Mouse (Mus musculus) MEL (cell line): Measurements from ENCODE around the gene Ubtf. TPM values are rescaled to one million over a fixed set of nuclear protein-coding genes. Genes with fewer than 3 reads are reported as not detected.

ENCODE experiments used
- DNase-seq: peaks from one replicate; pipeline ENCODE4 v3.0.0; 2011; ENCODE audit warnings: low read depth, low spot score
- H3K27ac ChIP-seq: 2 replicates; pipeline ENCODE4 v1.5.1; 2012; ENCODE audit warnings: low read depth, mild to moderate bottlenecking, control low read depth, low read length, moderate library complexity; ENCODE audit not compliant: control insufficient read depth
- H3K27me3 ChIP-seq, 2 experiments: fragments of 150-350 bp in 1 of 2; sonication (generic) in 1 of 2; 2 replicates each; pipeline ENCODE4 v1.6.1; 2012; ENCODE audit warnings: low read length in 2 of 2, mild to moderate bottlenecking in 2 of 2, improper control_type of control experiment in 1 of 2, moderate library complexity in 1 of 2; ENCODE audit not compliant: insufficient read depth in 2 of 2, control insufficient read depth in 1 of 2
- H3K36me3 ChIP-seq, 2 experiments: 2 replicates each; pipeline ENCODE4 v1.6.1; 2012 to 2014; ENCODE audit warnings: low read length in 2 of 2, improper control_type of control experiment in 1 of 2, inconsistent platforms in 1 of 2, mild to moderate bottlenecking in 1 of 2; ENCODE audit not compliant: insufficient read depth in 2 of 2, control insufficient read depth in 1 of 2
- H3K4me1 ChIP-seq, 2 experiments: fragments of 150-350 bp in 1 of 2; sonication (generic) in 1 of 2; 2 replicates each; pipeline ENCODE4 v1.6.1; 2012; ENCODE audit warnings: low read length in 2 of 2, improper control_type of control experiment in 1 of 2, mild to moderate bottlenecking in 1 of 2; ENCODE audit not compliant: insufficient read depth in 2 of 2, control insufficient read depth in 1 of 2
- H3K4me3 ChIP-seq, 2 experiments: fragments of 150-350 bp in 1 of 2; sonication (generic) in 1 of 2; 2 replicates each; pipeline ENCODE4 v1.5.1; 2012; ENCODE audit warnings: low read depth in 2 of 2, low read length in 2 of 2, mild to moderate bottlenecking in 2 of 2, moderate library complexity in 2 of 2, control low read depth in 1 of 2, improper control_type of control experiment in 1 of 2; ENCODE audit not compliant: control insufficient read depth in 1 of 2, insufficient read depth in 1 of 2
- H3K79me2 ChIP-seq: 2 replicates; pipeline ENCODE4 v1.6.1; 2012; ENCODE audit warnings: mild to moderate bottlenecking, low read length, moderate library complexity; ENCODE audit not compliant: control insufficient read depth, poor library complexity, insufficient read depth
- H3K9ac ChIP-seq: 2 replicates; pipeline ENCODE4 v1.6.1; 2012; ENCODE audit warnings: low read depth, mild to moderate bottlenecking, control low read depth, low read length, moderate library complexity; ENCODE audit not compliant: control insufficient read depth, poor library complexity, severe bottlenecking
- H3K9me3 ChIP-seq: fragments of 150-350 bp; sonication (generic); replicated peaks from 2 replicates; pipeline ENCODE4 v1.6.1; 2012; ENCODE audit warnings: mild to moderate bottlenecking, low read length, improper control_type of control experiment, moderate library complexity; ENCODE audit not compliant: insufficient read depth
- ELF1 ChIP-seq: IDR thresholded peaks from 2 replicates; pipeline ENCODE4 v1.6.1; 2014; ENCODE audit warnings: low read depth, mild to moderate bottlenecking, inconsistent platforms, low read length, improper control_type of control experiment, moderate library complexity
- ETS1 ChIP-seq: IDR thresholded peaks from 2 replicates; pipeline ENCODE4 v1.6.1; 2012; ENCODE audit warnings: low read depth, mild to moderate bottlenecking, inconsistent platforms, low read length, improper control_type of control experiment, moderate library complexity
- GATA1 ChIP-seq: IDR thresholded peaks from 2 replicates; pipeline ENCODE4 v1.6.1; 2011; ENCODE audit warnings: low read depth, low read length, improper control_type of control experiment
- JUND ChIP-seq: IDR thresholded peaks from 2 replicates; pipeline ENCODE4 v1.6.1; 2011; ENCODE audit warnings: low read depth, mild to moderate bottlenecking, improper control_type of control experiment, low read length
- MXI1 ChIP-seq: IDR thresholded peaks from 2 replicates; pipeline ENCODE4 v1.6.1; 2011; ENCODE audit warnings: mild to moderate bottlenecking, low read depth, low read length, improper control_type of control experiment
- NELFE ChIP-seq: IDR thresholded peaks from 2 replicates; pipeline ENCODE4 v1.6.1; 2011; ENCODE audit warnings: low read depth, low read length, improper control_type of control experiment
- NRF1 ChIP-seq: IDR thresholded peaks from 2 replicates; pipeline ENCODE4 v1.6.1; 2014; ENCODE audit warnings: low read depth, mild to moderate bottlenecking, inconsistent platforms, low read length, improper control_type of control experiment, moderate library complexity; ENCODE audit not compliant: poor library complexity, insufficient read depth, severe bottlenecking
- POLR2A ChIP-seq, 2 experiments: IDR thresholded peaks; 2 replicates each; pipeline ENCODE4 v1.6.1; 2011 to 2012; ENCODE audit warnings: low read length in 2 of 2, mild to moderate bottlenecking in 2 of 2, control low read depth in 1 of 2, improper control_type of control experiment in 1 of 2, low read depth in 1 of 2, moderate library complexity in 1 of 2; ENCODE audit not compliant: control insufficient read depth in 1 of 2, insufficient read depth in 1 of 2, poor library complexity in 1 of 2
- RCOR1 ChIP-seq: IDR thresholded peaks from 2 replicates; pipeline ENCODE4 v1.6.1; 2012; ENCODE audit warnings: low read depth, mild to moderate bottlenecking, inconsistent platforms, low read length, improper control_type of control experiment
- SIN3A ChIP-seq: IDR thresholded peaks from 2 replicates; pipeline ENCODE4 v1.6.1; 2012; ENCODE audit warnings: low read length, improper control_type of control experiment, inconsistent platforms
- TBP ChIP-seq: IDR thresholded peaks from 2 replicates; pipeline ENCODE4 v1.8.0; 2011; ENCODE audit warnings: low read depth, low read length, improper control_type of control experiment
- TCF12 ChIP-seq: IDR thresholded peaks from 2 replicates; pipeline ENCODE4 v1.6.1; 2014; ENCODE audit warnings: low read depth, mild to moderate bottlenecking, inconsistent platforms, low read length, improper control_type of control experiment, moderate library complexity
- polyA plus RNA-seq, 2 experiments: library from polyadenylated mRNA; stranded (reverse) in 1 of 2; unstranded in 1 of 2; fragments of >175 nt in 1 of 2; fragments of >200 nt in 1 of 2; gene quantifications; 2 replicates each; pipeline versions ENCODE4 v1.2.1 to v1.2.4; 2012; ENCODE audit warnings: low replicate concordance in 2 of 2, low read depth in 1 of 2; ENCODE audit not compliant: insufficient read length in 2 of 2, insufficient read depth in 1 of 2, missing spikeins in 1 of 2
- total RNA-seq: library from RNA; depleted of rRNA; stranded (reverse); fragments of 300-350 nt; gene quantifications from 2 replicates; pipeline ENCODE4 v1.2.3, GENCODE M21; 2012

Gene Ubtf
- total and polyA plus RNA-seq, 3 experiments, result 76.5 to 189 (median 145) TPM

DNA sequence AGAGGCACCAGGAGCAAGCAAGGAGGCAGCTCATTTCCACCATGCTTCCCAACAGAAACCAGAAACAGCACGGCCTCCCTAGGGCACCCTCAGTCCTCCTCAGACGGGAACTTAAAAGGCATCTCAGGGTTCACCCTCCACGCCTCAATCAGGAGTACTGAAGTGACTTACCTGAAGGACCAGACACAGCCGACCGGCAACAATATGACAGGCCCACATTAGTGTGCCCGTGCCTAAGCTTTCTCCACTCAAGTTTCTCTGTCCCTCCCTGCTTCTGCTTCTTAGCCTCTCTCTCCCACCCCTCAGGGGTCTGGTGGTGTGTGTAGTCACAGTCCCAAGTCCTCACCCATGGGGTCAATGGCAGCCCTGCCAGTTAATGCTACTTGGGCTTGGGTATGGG is 7.0 kb downstream of the Ubtf start:
- Histone ChIP-seq H3K36me3 (peaks cover 4 to 18% of the 10 kb centered on the region in 2 experiments; a peak in 3 of 4 replicates), H3K9ac (no peak overlapping the region), H3K27ac (no peak overlapping the region), H3K4me3 (no peak overlapping the region), H3K9me3 (no peaks in the 10 kb centered on the region), H3K27me3 (no peaks in the 10 kb centered on the region), H3K4me1 (peaks cover 4 to 18% of the 10 kb centered on the region in 2 experiments), H3K79me2 (peaks cover 35% of the 10 kb centered on the region)
- DNase-seq, result no peak
- TF ChIP-seq ELF1 (no peak), TBP (no peak), NELFE (no peak), RCOR1 (no peak), ETS1 (no peak), GATA1 (no peak), SIN3A (no peak), MXI1 (no peak)

GRCm38 (mm10) chr11:102311966-102312365 is 7.6 kb downstream of the Ubtf start:
- peaks cover 29% of the 10 kb centered on the region for H3K79me2 ChIP-seq
- H3K27ac ChIP-seq, result no peak overlapping the region
- TF ChIP-seq JUND, result no peak
- no peak for TF ChIP-seq SIN3A
- TF ChIP-seq TCF12, result no peak
- no peaks in the 10 kb centered on the region for H3K27me3 ChIP-seq
- no peak overlapping the region for H3K9ac ChIP-seq
- no peak for DNase-seq
- H3K4me1 ChIP-seq, result peaks cover 4 to 18% of the 10 kb centered on the region in 2 experiments
- no peak overlapping the region for H3K4me3 ChIP-seq
- peaks cover 4 to 18% of the 10 kb centered on the region in 2 experiments for H3K36me3 ChIP-seq
- H3K9me3 ChIP-seq, result no peaks in the 10 kb centered on the region

GRCm38 (mm10) chr11:102310768-102311695 is 8.5 kb downstream of the Ubtf start:
- H3K27ac ChIP-seq, result no peak overlapping the region
- no peaks in the 10 kb centered on the region for H3K9me3 ChIP-seq
- no peak for DNase-seq
- peaks cover 4 to 18% of the 10 kb centered on the region in 2 experiments for H3K4me1 ChIP-seq
- H3K9ac ChIP-seq, result no peak overlapping the region
- no peaks in the 10 kb centered on the region for H3K27me3 ChIP-seq
- peaks cover 21% of the 10 kb centered on the region for H3K79me2 ChIP-seq
- H3K4me3 ChIP-seq, result no peak overlapping the region
- TF ChIP-seq NRF1, result no peak
- peak in 1 of 2 experiments; percentile 37; a peak in 2 of 4 replicates for TF ChIP-seq POLR2A (IDR thresholded peaks at IDR 0.05; ENCODE audit: control insufficient read depth in 1 of 2, insufficient read depth in 1 of 2, low read depth in 1 of 2, low read length in 2 of 2, poor library complexity in 1 of 2)
- H3K36me3 ChIP-seq, result peaks cover 4 to 18% of the 10 kb centered on the region in 2 experiments
